Mouse (Mus musculus) kidney, postnatal 0 days (tissue): ENCODE measurements around the gene Shc2. TPM values are rescaled to one million over a fixed set of nuclear protein-coding genes. Genes with fewer than 3 reads are reported as not detected.

Experiments used
- ATAC-seq: fragments of 200-750 bp; cut with Nextera tagmentation; replicated peaks from 2 replicates; pipeline ENCODE4 v1.8.0; 2017; ENCODE audit warnings: low read depth, moderate number of reproducible peaks, moderate TSS enrichment, moderate library complexity; ENCODE audit not compliant: low FRiP score
- DNase-seq: peaks from one replicate; pipeline ENCODE4 v3.0.0-alpha.2; 2016; ENCODE audit warnings: low spot score
- H3K27ac ChIP-seq: fragments of 300-500 bp; sonication (generic); 2 replicates; pipeline ENCODE4 v1.5.1; 2014; ENCODE audit warnings: mild to moderate bottlenecking
- H3K27me3 ChIP-seq: fragments of 300-500 bp; sonication (generic); 2 replicates; pipeline ENCODE4 v1.6.1; 2014; ENCODE audit warnings: low read length, mixed read lengths; ENCODE audit not compliant: insufficient read depth
- H3K36me3 ChIP-seq: fragments of 300-500 bp; sonication (generic); 2 replicates; pipeline ENCODE4 v1.6.1; 2014; ENCODE audit warnings: low read length, mixed read lengths; ENCODE audit not compliant: insufficient read depth
- H3K4me1 ChIP-seq: fragments of 300-500 bp; sonication (generic); replicated peaks from 2 replicates; pipeline ENCODE4 v1.6.1; 2014; ENCODE audit warnings: antibody characterized with exemption, low read length, mixed read lengths; ENCODE audit not compliant: insufficient read depth
- H3K4me2 ChIP-seq: fragments of 300-500 bp; sonication (generic); 2 replicates; pipeline ENCODE4 v1.6.1; 2014; ENCODE audit warnings: mild to moderate bottlenecking, low read length, moderate library complexity, mixed read lengths
- H3K4me3 ChIP-seq: fragments of 300-500 bp; sonication (generic); replicated peaks from 2 replicates; pipeline ENCODE4 v1.5.1; 2014; ENCODE audit warnings: low read depth, low read length
- H3K9ac ChIP-seq: fragments of 300-500 bp; sonication (generic); 2 replicates; pipeline ENCODE4 v1.6.1; 2014; ENCODE audit warnings: low read depth, low read length
- H3K9me3 ChIP-seq: fragments of 300-500 bp; sonication (generic); replicated peaks from 2 replicates; pipeline ENCODE4 v1.6.1; 2016; ENCODE audit warnings: low read length, inconsistent platforms, mixed read lengths
- CTCF ChIP-seq: IDR thresholded peaks from 2 replicates; pipeline ENCODE4 v1.5.1; 2016; ENCODE audit warnings: antibody characterized with exemption, low read depth, mild to moderate bottlenecking, moderate library complexity
- WGBS: fragments of 180-500 bp; shearing (Covaris S2); extraction: QIAGEN DNeasy Blood & Tissue Kit; methylation state at CpG from one replicate; pipeline ENCODE4 v1.1.7; 2014; 5-methylcytosine and 5-hydroxymethylcytosine counted together
- polyA plus RNA-seq: library from polyadenylated mRNA; unstranded; fragments of >200 nt; fragmentation: Nextera tagmentation; extraction: Ambion mirVana; gene quantifications from 2 replicates; pipeline ENCODE4 v1.2.1, GENCODE M21; 2015

The Shc2 gene
- polyA plus RNA-seq, 1 experiment from 2014 or later: 5.4 TPM

GRCm38 (mm10) chr10:79660298-79660697, 22.6 kb upstream of the Shc2 start:
- no peaks in the 10 kb centered on the region for H3K9me3 ChIP-seq
- H3K27ac ChIP-seq: no peak overlapping the region
- WGBS: 89% methylated on average over 2 of the region's 2 CpGs
- ATAC-seq (no peak), DNase-seq (no peak)
- H3K4me3 ChIP-seq: no peak overlapping the region
- no peak overlapping the region for H3K9ac ChIP-seq
- H3K4me2 ChIP-seq: no peak overlapping the region
- no peaks in the 10 kb centered on the region for H3K27me3 ChIP-seq
- no peaks in the 10 kb centered on the region for H3K36me3 ChIP-seq
- peak; percentile 54 for TF ChIP-seq CTCF
- no peaks in the 10 kb centered on the region; the same call in 1 of the 2 replicates for H3K4me1 ChIP-seq

- ATAC-seq: peak; percentile 45; the same call in 1 of the 2 replicates
Observed at GRCm38 (mm10) chr10:79658829-79659228, 21.1 kb upstream of the Shc2 start.

GRCm38 (mm10) chr10:79654946-79655395, 17.3 kb upstream of the Shc2 start:
- Histone ChIP-seq H3K27me3 (no peaks in the 10 kb centered on the region), H3K4me1 (no peaks in the 10 kb centered on the region), H3K4me3 (no peak overlapping the region), H3K9ac (no peak overlapping the region), H3K36me3 (no peaks in the 10 kb centered on the region), H3K27ac (no peak overlapping the region), H3K4me2 (no peak overlapping the region), H3K9me3 (no peaks in the 10 kb centered on the region)
- ATAC-seq (no peak; the same call in 1 of the 2 replicates), DNase-seq (no peak)
- WGBS: 54% methylated on average over 1 of the region's 1 CpGs
- TF ChIP-seq CTCF: no peak

More at GRCm38 (mm10) chr10:79658829-79659228, 21.1 kb upstream of the Shc2 start:
- no peak overlapping the region for H3K4me3 ChIP-seq
- TF ChIP-seq CTCF: peak; percentile 65
- no peaks in the 10 kb centered on the region for H3K4me1 ChIP-seq
- 22% methylated on average over 4 of the region's 4 CpGs for WGBS
- no peak overlapping the region for H3K4me2 ChIP-seq
- no peaks in the 10 kb centered on the region for H3K36me3 ChIP-seq
- H3K27me3 ChIP-seq: no peaks in the 10 kb centered on the region
- no peak overlapping the region for H3K9ac ChIP-seq
- no peak overlapping the region for H3K27ac ChIP-seq
- H3K9me3 ChIP-seq: no peaks in the 10 kb centered on the region
- no peak for DNase-seq

- Histone ChIP-seq H3K36me3 (no peaks in the 10 kb centered on the region), H3K4me3 (no peak overlapping the region), H3K9ac (no peak overlapping the region), H3K4me1 (no peaks in the 10 kb centered on the region), H3K27ac (no peak overlapping the region), H3K9me3 (no peaks in the 10 kb centered on the region), H3K27me3 (no peaks in the 10 kb centered on the region), H3K4me2 (no peak overlapping the region)
- ATAC-seq (no peak), DNase-seq (no peak)
- 76% methylated on average over 7 of the region's 7 CpGs for WGBS
- no peak for TF ChIP-seq CTCF
Observed at GRCm38 (mm10) chr10:79652789-79653188, 15.1 kb upstream of the Shc2 start.

- WGBS: 29% methylated on average over 7 of the region's 7 CpGs
- peak; percentile 95 for TF ChIP-seq CTCF
- peak; percentile 38; the same call in 1 of the 2 replicates for ATAC-seq
Observed at GRCm38 (mm10) chr10:79649070-79649751, 11.5 kb upstream of the Shc2 start.

GRCm38 (mm10) chr10:79645711-79646110, 8.0 kb upstream of the Shc2 start, which contains the start of gene Odf3l2:
Gene Odf3l2, minus strand, starts transcription at chr10:79645738.
- no peak within 1 kb of the TSS for H3K27ac ChIP-seq
- no peak for DNase-seq

More at GRCm38 (mm10) chr10:79649070-79649751, 11.5 kb upstream of the Shc2 start:
- Histone ChIP-seq H3K27me3 (no peaks in the 10 kb centered on the region), H3K4me3 (no peak overlapping the region), H3K9me3 (no peaks in the 10 kb centered on the region), H3K4me2 (no peak overlapping the region), H3K27ac (no peak overlapping the region), H3K9ac (no peak overlapping the region), H3K36me3 (no peaks in the 10 kb centered on the region), H3K4me1 (no peaks in the 10 kb centered on the region)
- peak; percentile 82 for DNase-seq

More at GRCm38 (mm10) chr10:79645711-79646110, 8.0 kb upstream of the Shc2 start, which contains the start of gene Odf3l2:
- Histone ChIP-seq H3K9me3 (no peaks in the 10 kb centered on the region), H3K4me1 (no peaks in the 10 kb centered on the region), H3K4me3 (no peak within 1 kb of the TSS), H3K27me3 (no peaks in the 10 kb centered on the region), H3K36me3 (no peaks in the 10 kb centered on the region), H3K9ac (0 out of 2 replicates have a peak within 1 kb of the TSS, but pooled peaks have one; percentile 44), H3K4me2 (no peak within 1 kb of the TSS)
- WGBS: 38% methylated on average over 8 of the region's 8 CpGs
- ATAC-seq: no peak
- no peak for TF ChIP-seq CTCF
